Mouse (Mus musculus) liver, postnatal 0 days (tissue): ENCODE results near the gene Mafb. TPM values are rescaled to one million over a fixed set of nuclear protein-coding genes. Genes with fewer than 3 reads are reported as not detected.

ENCODE experiments used
- ATAC-seq: fragments of 200-750 bp; cut with Nextera tagmentation; 2 replicates; pipeline ENCODE4 v1.8.0; 2017; ENCODE audit warnings: mild to moderate bottlenecking, moderate library complexity
- DNase-seq: peaks from one replicate; pipeline ENCODE4 v3.0.0-alpha.2; 2016
- H3K27ac ChIP-seq: fragments of 300-500 bp; sonication (generic); 2 replicates; pipeline ENCODE4 v1.5.1; 2014; ENCODE audit warnings: antibody characterized with exemption, moderate library complexity, mild to moderate bottlenecking, low read depth
- H3K27me3 ChIP-seq: fragments of 300-500 bp; sonication (generic); 2 replicates; pipeline ENCODE4 v1.6.1; 2014; ENCODE audit warnings: low read length, control low read depth, mixed read lengths; ENCODE audit not compliant: insufficient read depth
- H3K36me3 ChIP-seq: fragments of 300-500 bp; sonication (generic); replicated peaks from 2 replicates; pipeline ENCODE4 v1.6.1; 2014; ENCODE audit warnings: mild to moderate bottlenecking, control low read depth, low read length, moderate library complexity, mixed read lengths; ENCODE audit not compliant: insufficient read depth
- H3K4me1 ChIP-seq: fragments of 300-500 bp; sonication (generic); 2 replicates; pipeline ENCODE4 v1.6.1; 2014; ENCODE audit warnings: antibody characterized with exemption, mild to moderate bottlenecking, control low read depth; ENCODE audit not compliant: insufficient read depth
- H3K4me2 ChIP-seq: fragments of 300-500 bp; sonication (generic); 2 replicates; pipeline ENCODE4 v1.6.1; 2014; ENCODE audit warnings: low read depth, mild to moderate bottlenecking, low read length, moderate library complexity, mixed read lengths
- H3K4me3 ChIP-seq: fragments of 300-500 bp; sonication (generic); 2 replicates; pipeline ENCODE4 v1.5.1; 2014; ENCODE audit warnings: low read depth, low read length
- H3K9ac ChIP-seq: fragments of 300-500 bp; sonication (generic); replicated peaks from 2 replicates; pipeline ENCODE4 v1.6.1; 2014; ENCODE audit warnings: mild to moderate bottlenecking, moderate library complexity
- H3K9me3 ChIP-seq: fragments of 300-500 bp; sonication (generic); 2 replicates; pipeline ENCODE4 v1.6.1; 2016; ENCODE audit warnings: mild to moderate bottlenecking, control low read depth, low read length, mixed read lengths
- CTCF ChIP-seq: sonication (generic); IDR thresholded peaks from 2 replicates; pipeline ENCODE4 v1.5.1; 2016; ENCODE audit warnings: antibody characterized with exemption, low read depth
- EP300 ChIP-seq: IDR thresholded peaks from 2 replicates; pipeline ENCODE4 v1.6.1; 2016; ENCODE audit warnings: antibody characterized with exemption, low read depth, mild to moderate bottlenecking
- WGBS: fragments of 180-500 bp; shearing (Covaris S2); extraction: QIAGEN DNeasy Blood & Tissue Kit; methylation state at CpG from one replicate; pipeline ENCODE4 v1.1.7; 2014; ENCODE audit not compliant: insufficient replicate concordance; 5-methylcytosine and 5-hydroxymethylcytosine counted together
- polyA plus RNA-seq: library from polyadenylated mRNA; unstranded; fragments of >200 nt; fragmentation: Nextera tagmentation; extraction: Ambion mirVana; gene quantifications from 2 replicates; pipeline ENCODE4 v1.2.1, GENCODE M21; 2015

The Mafb gene
- polyA plus RNA-seq, 1 experiment from 2014 or later = 9.2 TPM

- ATAC-seq (no peak), DNase-seq (no peak)
- no peak overlapping the region for H3K9ac ChIP-seq
- H3K4me3 ChIP-seq = no peak overlapping the region
- H3K4me1 ChIP-seq = no peaks in the 10 kb centered on the region
- H3K27me3 ChIP-seq = peaks cover 35% of the 10 kb centered on the region
- no peaks in the 10 kb centered on the region for H3K36me3 ChIP-seq
- no peaks in the 10 kb centered on the region for H3K9me3 ChIP-seq
- no peak overlapping the region for H3K27ac ChIP-seq
- 58% methylated on average over 4 of the region's 4 CpGs for WGBS
- H3K4me2 ChIP-seq = no peak overlapping the region
- TF ChIP-seq EP300 (no peak), CTCF (no peak)
Measured at GRCm38 (mm10) chr2:160357442-160357841, 9.4 kb downstream of the Mafb start.

GRCm38 (mm10) chr2:160356132-160356531, 10.7 kb downstream of the Mafb start:
- H3K4me2 ChIP-seq = no peak overlapping the region
- 53% methylated on average over 5 of the region's 5 CpGs for WGBS
- no peak for ATAC-seq
- H3K36me3 ChIP-seq = no peaks in the 10 kb centered on the region
- DNase-seq = no peak
- no peak overlapping the region for H3K9ac ChIP-seq
- no peak overlapping the region for H3K27ac ChIP-seq
- H3K4me3 ChIP-seq = no peak overlapping the region
- no peaks in the 10 kb centered on the region for H3K9me3 ChIP-seq
- no peak for TF ChIP-seq EP300
- peak; percentile 60 for TF ChIP-seq CTCF
- peaks cover 2% of the 10 kb centered on the region for H3K4me1 ChIP-seq
- H3K27me3 ChIP-seq = peaks cover 22% of the 10 kb centered on the region

GRCm38 (mm10) chr2:160354319-160354718, 12.5 kb downstream of the Mafb start:
- no peaks in the 10 kb centered on the region for H3K36me3 ChIP-seq
- WGBS = 49% methylated on average over 2 of the region's 2 CpGs
- H3K4me2 ChIP-seq = no peak overlapping the region
- no peaks in the 10 kb centered on the region for H3K9me3 ChIP-seq
- peaks cover 4% of the 10 kb centered on the region for H3K4me1 ChIP-seq
- no peak overlapping the region for H3K27ac ChIP-seq
- no peak overlapping the region for H3K4me3 ChIP-seq
- TF ChIP-seq CTCF = no peak
- TF ChIP-seq EP300 = no peak
- ATAC-seq (no peak), DNase-seq (no peak)
- H3K27me3 ChIP-seq = peaks cover 7% of the 10 kb centered on the region; the same call in 1 of the 2 replicates
- no peak overlapping the region for H3K9ac ChIP-seq

GRCm38 (mm10) chr2:160353581-160353980, 13.3 kb downstream of the Mafb start:
- TF ChIP-seq CTCF = no peak
- TF ChIP-seq EP300 = no peak
- Histone ChIP-seq H3K4me2 (no peak overlapping the region), H3K9me3 (no peaks in the 10 kb centered on the region), H3K4me1 (peaks cover 12% of the 10 kb centered on the region), H3K27me3 (peaks cover 2% of the 10 kb centered on the region; the same call in 1 of the 2 replicates), H3K27ac (no peak overlapping the region), H3K4me3 (no peak overlapping the region), H3K9ac (no peak overlapping the region), H3K36me3 (no peaks in the 10 kb centered on the region)
- 35% methylated on average over 2 of the region's 2 CpGs for WGBS
- ATAC-seq = no peak
- DNase-seq = no peak

GRCm38 (mm10) chr2:160351038-160351574, 15.8 kb downstream of the Mafb start:
- peak; percentile 57 for DNase-seq
- Histone ChIP-seq H3K9ac (no peak overlapping the region), H3K36me3 (no peaks in the 10 kb centered on the region)

GRCm38 (mm10) chr2:160349578-160349977, 17.3 kb downstream of the Mafb start:
- TF ChIP-seq CTCF (no peak), EP300 (no peak)
- no peaks in the 10 kb centered on the region for H3K36me3 ChIP-seq
- no peaks in the 10 kb centered on the region for H3K27me3 ChIP-seq
- no peak overlapping the region for H3K4me3 ChIP-seq
- H3K4me2 ChIP-seq = no peak overlapping the region
- ATAC-seq (peak; percentile 91), DNase-seq (peak; percentile 56)
- H3K9me3 ChIP-seq = no peaks in the 10 kb centered on the region
- 59% methylated on average over 4 of the region's 4 CpGs for WGBS
- H3K9ac ChIP-seq = no peak overlapping the region
- H3K4me1 ChIP-seq = peaks cover 12% of the 10 kb centered on the region
- H3K27ac ChIP-seq = peak overlapping the region; percentile 78

More at GRCm38 (mm10) chr2:160351038-160351574, 15.8 kb downstream of the Mafb start:
- ATAC-seq = peak; percentile 67
- no peaks in the 10 kb centered on the region for H3K27me3 ChIP-seq
- TF ChIP-seq CTCF (no peak), EP300 (no peak)
- no peaks in the 10 kb centered on the region for H3K9me3 ChIP-seq
- H3K4me3 ChIP-seq = no peak overlapping the region
- 41% methylated on average over 8 of the region's 8 CpGs for WGBS
- 0 out of 2 replicates have a peak overlapping the region, but pooled peaks have one; percentile 4 for H3K27ac ChIP-seq
- H3K4me1 ChIP-seq = peaks cover 12% of the 10 kb centered on the region
- H3K4me2 ChIP-seq = no peak overlapping the region

GRCm38 (mm10) chr2:160348796-160349195, 18.1 kb downstream of the Mafb start:
- H3K4me1 ChIP-seq = peaks cover 12% of the 10 kb centered on the region
- TF ChIP-seq EP300 (no peak), CTCF (no peak)
- no peaks in the 10 kb centered on the region for H3K9me3 ChIP-seq
- H3K27me3 ChIP-seq = no peaks in the 10 kb centered on the region
- 57% methylated on average over 7 of the region's 7 CpGs for WGBS
- H3K4me2 ChIP-seq = no peak overlapping the region
- ATAC-seq (no peak), DNase-seq (no peak)
- H3K36me3 ChIP-seq = no peaks in the 10 kb centered on the region
- H3K27ac ChIP-seq = peak overlapping the region; percentile 78
- no peak overlapping the region for H3K9ac ChIP-seq
- no peak overlapping the region for H3K4me3 ChIP-seq
